ENCODE assay signal across 15 mouse cellular contexts in genomic region chr1:36892461-36892860, GRCm38 (mm10).
"Had no signal": no experiment of that assay in that cellular context is flagged by ENCODE, and none has a peak within 500 bp of the region (broad histone marks: within the 10 kb centered on the region; RNA-seq: fewer than 3 reads in every experiment).

No protein-coding gene starts in this region.

- H3K36me3 ChIP-seq: lung, embryonic 15.5 days had no signal

- H3K27ac ChIP-seq: limb, embryonic 12.5 days; limb, embryonic 15.5 days; stomach, postnatal 0 days had no signal

- H3K9ac ChIP-seq: limb, embryonic 12.5 days; limb, embryonic 15.5 days; liver, embryonic 15.5 days; lung, embryonic 15.5 days had no signal

- H3K27me3 ChIP-seq: limb, embryonic 12.5 days; limb, embryonic 15.5 days; liver, embryonic 15.5 days; lung, embryonic 15.5 days had no signal

- H3K9me3 ChIP-seq: limb, embryonic 12.5 days; limb, embryonic 15.5 days; liver, embryonic 15.5 days; lung, embryonic 15.5 days had no signal

- H3K4me2 ChIP-seq: limb, embryonic 12.5 days; limb, embryonic 15.5 days; liver, embryonic 15.5 days; lung, embryonic 15.5 days; midbrain, embryonic 11.5 days had no signal

- DNase-seq: kidney, postnatal 14 days; kidney, postnatal 4 days; lung, postnatal 10 days; lung, postnatal 4 days; midbrain, embryonic 14.5 days; right cerebral cortex, postnatal 4 days; thymus, adult 2 months; thymus, postnatal 14 days; thymus, postnatal 4 days had no signal

- H3K4me3 ChIP-seq: limb, embryonic 12.5 days; limb, embryonic 15.5 days; liver, embryonic 15.5 days; lung, embryonic 15.5 days had no signal
